Mouse (Mus musculus) heart, embryonic 15.5 days (tissue): ENCODE results near the gene Mettl26. TPM values are rescaled to one million over a fixed set of nuclear protein-coding genes. Genes with fewer than 3 reads are reported as not detected.
A peak's percentile ranks its signal among the peaks of the same experiment; 100 is the strongest.

Experiments
- ATAC-seq: fragments of 200-750 bp; cut with Nextera tagmentation; replicated peaks from 2 replicates; pipeline ENCODE4 v1.8.0; 2017; ENCODE audit warnings: low read depth, moderate TSS enrichment; ENCODE audit not compliant: insufficient number of reproducible peaks, insufficient read depth, low FRiP score
- H3K27ac ChIP-seq: fragments of 300-500 bp; sonication (generic); 2 replicates; pipeline ENCODE4 v1.5.1; 2015; ENCODE audit warnings: mild to moderate bottlenecking, inconsistent platforms
- H3K27me3 ChIP-seq: fragments of 300-500 bp; sonication (generic); 2 replicates; pipeline ENCODE4 v1.6.1; 2015; ENCODE audit warnings: inconsistent platforms
- H3K36me3 ChIP-seq: fragments of 300-500 bp; sonication (generic); 2 replicates; pipeline ENCODE4 v1.6.1; 2015; ENCODE audit warnings: mild to moderate bottlenecking, inconsistent platforms
- H3K4me1 ChIP-seq: fragments of 300-500 bp; sonication (generic); replicated peaks from 2 replicates; pipeline ENCODE4 v1.6.1; 2015; ENCODE audit warnings: inconsistent platforms
- H3K4me2 ChIP-seq: fragments of 300-500 bp; sonication (generic); 2 replicates; pipeline ENCODE4 v1.6.1; 2015; ENCODE audit warnings: inconsistent platforms, mild to moderate bottlenecking, moderate library complexity
- H3K4me3 ChIP-seq: fragments of 300-500 bp; sonication (generic); 2 replicates; pipeline ENCODE4 v1.5.1; 2015; ENCODE audit warnings: mild to moderate bottlenecking, inconsistent platforms
- H3K9ac ChIP-seq: fragments of 300-500 bp; sonication (generic); 2 replicates; pipeline ENCODE4 v1.6.1; 2015; ENCODE audit warnings: mild to moderate bottlenecking, inconsistent platforms
- H3K9me3 ChIP-seq: fragments of 300-500 bp; sonication (generic); replicated peaks from 2 replicates; pipeline ENCODE4 v1.6.1; 2016; ENCODE audit warnings: inconsistent platforms
- WGBS: fragments of 180-500 bp; shearing (Covaris S2); methylation state at CpG from one replicate; pipeline ENCODE4 v1.1.7; 2015; ENCODE audit warnings: mixed read lengths; 5-methylcytosine and 5-hydroxymethylcytosine counted together
- polyA plus RNA-seq: library from polyadenylated mRNA; unstranded; fragments of >200 nt; fragmentation: Nextera tagmentation; extraction: Ambion mirVana; gene quantifications from 2 replicates; pipeline ENCODE4 v1.2.1, GENCODE M21; 2015

The Mettl26 gene
- polyA plus RNA-seq, 1 experiment from 2014 or later = 29.3 TPM

- WGBS = 84% methylated on average over 3 of the region's 3 CpGs
- Histone ChIP-seq H3K4me3 (no peak overlapping the region), H3K27ac (no peak overlapping the region), H3K9ac (no peak overlapping the region), H3K4me2 (no peak overlapping the region), H3K9me3 (no peaks in the 10 kb centered on the region), H3K36me3 (no peaks in the 10 kb centered on the region), H3K27me3 (no peaks in the 10 kb centered on the region), H3K4me1 (peaks cover 34% of the 10 kb centered on the region)
- no peak for ATAC-seq
Observed at GRCm38 (mm10) chr17:25872676-25873075, 2.2 kb upstream of the Mettl26 start.

GRCm38 (mm10) chr17:25873405-25874147, 1.3 kb upstream of the Mettl26 start:
- no peaks in the 10 kb centered on the region for H3K9me3 ChIP-seq
- no peak overlapping the region for H3K9ac ChIP-seq
- H3K27ac ChIP-seq = peak overlapping the region; percentile 96; the same call in 1 of the 2 replicates
- no peak for ATAC-seq
- H3K4me2 ChIP-seq = peak overlapping the region; percentile 92
- no peaks in the 10 kb centered on the region for H3K27me3 ChIP-seq
- H3K4me3 ChIP-seq = peak overlapping the region; percentile 94
- H3K4me1 ChIP-seq = peaks cover 29% of the 10 kb centered on the region
- H3K36me3 ChIP-seq = no peaks in the 10 kb centered on the region
- WGBS = 74% methylated on average over 11 of the region's 11 CpGs

- Histone ChIP-seq H3K4me1 (peaks cover 26% of the 10 kb centered on the region), H3K27me3 (no peaks in the 10 kb centered on the region), H3K4me2 (peak overlapping the region; percentile 92), H3K36me3 (no peaks in the 10 kb centered on the region), H3K9ac (peak overlapping the region; percentile 54), H3K27ac (peak overlapping the region; percentile 96), H3K4me3 (peak overlapping the region; percentile 94), H3K9me3 (no peaks in the 10 kb centered on the region)
- WGBS = 10% methylated on average over 14 of the region's 14 CpGs
- no peak for ATAC-seq
Observed at GRCm38 (mm10) chr17:25874148-25874720, 640 bp upstream of the Mettl26 start.

- Histone ChIP-seq H3K36me3 (no peaks in the 10 kb centered on the region), H3K9me3 (no peaks in the 10 kb centered on the region), H3K4me1 (peaks cover 26% of the 10 kb centered on the region), H3K9ac (peak overlapping the region; percentile 81), H3K4me2 (peak overlapping the region; percentile 92), H3K27ac (peak overlapping the region; percentile 96), H3K4me3 (peak overlapping the region; percentile 94), H3K27me3 (no peaks in the 10 kb centered on the region)
- ATAC-seq = peak; percentile 89
- WGBS = 2% methylated on average over 59 of the region's 59 CpGs
Observed at GRCm38 (mm10) chr17:25875171-25876136, 580 bp downstream of the Mettl26 start.

DNA sequence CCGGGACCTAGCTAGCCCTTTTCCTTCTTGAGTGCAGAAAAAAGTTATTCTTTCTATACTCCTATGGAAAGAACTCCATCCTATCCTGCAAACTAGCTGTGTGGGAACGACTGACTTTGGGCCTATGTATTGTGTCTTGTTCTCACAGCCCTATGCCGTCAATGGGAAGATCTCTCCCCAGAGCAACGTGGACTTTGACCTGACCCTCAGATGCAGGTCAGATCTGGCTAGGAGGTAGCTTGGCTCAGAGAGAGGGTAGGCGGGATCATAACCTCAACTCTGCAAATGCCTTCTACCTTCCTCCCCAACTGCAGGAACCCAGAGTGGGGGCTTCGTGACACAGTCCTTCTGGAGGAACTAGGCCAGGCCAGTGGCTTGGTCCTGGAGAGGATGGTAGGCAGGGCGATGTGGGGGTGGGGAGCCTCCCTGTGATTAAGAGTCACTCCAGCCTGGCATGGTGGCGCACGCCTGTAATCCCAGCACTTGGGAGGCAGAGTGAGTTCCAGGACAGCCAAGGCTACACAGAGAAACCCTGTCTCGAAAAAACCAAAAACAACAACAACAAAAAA, 1.6 kb downstream of the Mettl26 start:
- Histone ChIP-seq H3K36me3 (no peaks in the 10 kb centered on the region), H3K27me3 (no peaks in the 10 kb centered on the region), H3K4me2 (peak overlapping the region; percentile 92), H3K4me3 (peak overlapping the region; percentile 94), H3K27ac (no peak overlapping the region), H3K9me3 (no peaks in the 10 kb centered on the region), H3K4me1 (peaks cover 26% of the 10 kb centered on the region), H3K9ac (peak overlapping the region; percentile 81; the same call in 1 of the 2 replicates)
- WGBS = 76% methylated on average over 10 of the region's 10 CpGs
- ATAC-seq = no peak

- no peak overlapping the region for H3K4me2 ChIP-seq
- ATAC-seq = no peak
- H3K9me3 ChIP-seq = no peaks in the 10 kb centered on the region
- 79% methylated on average over 3 of the region's 3 CpGs for whole genome bisulfite sequencing
- no peaks in the 10 kb centered on the region for H3K36me3 ChIP-seq
- H3K4me3 ChIP-seq = 0 out of 2 replicates have a peak overlapping the region, but pooled peaks have one; percentile 94
- H3K9ac ChIP-seq = no peak overlapping the region
- peaks cover 26% of the 10 kb centered on the region for H3K4me1 ChIP-seq
- no peaks in the 10 kb centered on the region for H3K27me3 ChIP-seq
- H3K27ac ChIP-seq = no peak overlapping the region
Observed at GRCm38 (mm10) chr17:25877025-25877424, 2.2 kb downstream of the Mettl26 start.

GRCm38 (mm10) chr17:25877741-25878610, 3.1 kb downstream of the Mettl26 start:
- no peaks in the 10 kb centered on the region for H3K27me3 ChIP-seq
- H3K9ac ChIP-seq = no peak overlapping the region
- H3K4me2 ChIP-seq = no peak overlapping the region
- no peak for ATAC-seq
- H3K36me3 ChIP-seq = peaks cover 9% of the 10 kb centered on the region; the same call in 1 of the 2 replicates
- no peak overlapping the region for H3K4me3 ChIP-seq
- peaks cover 26% of the 10 kb centered on the region for H3K4me1 ChIP-seq
- no peaks in the 10 kb centered on the region for H3K9me3 ChIP-seq
- H3K27ac ChIP-seq = no peak overlapping the region
- 90% methylated on average over 32 of the region's 32 CpGs for WGBS

DNA sequence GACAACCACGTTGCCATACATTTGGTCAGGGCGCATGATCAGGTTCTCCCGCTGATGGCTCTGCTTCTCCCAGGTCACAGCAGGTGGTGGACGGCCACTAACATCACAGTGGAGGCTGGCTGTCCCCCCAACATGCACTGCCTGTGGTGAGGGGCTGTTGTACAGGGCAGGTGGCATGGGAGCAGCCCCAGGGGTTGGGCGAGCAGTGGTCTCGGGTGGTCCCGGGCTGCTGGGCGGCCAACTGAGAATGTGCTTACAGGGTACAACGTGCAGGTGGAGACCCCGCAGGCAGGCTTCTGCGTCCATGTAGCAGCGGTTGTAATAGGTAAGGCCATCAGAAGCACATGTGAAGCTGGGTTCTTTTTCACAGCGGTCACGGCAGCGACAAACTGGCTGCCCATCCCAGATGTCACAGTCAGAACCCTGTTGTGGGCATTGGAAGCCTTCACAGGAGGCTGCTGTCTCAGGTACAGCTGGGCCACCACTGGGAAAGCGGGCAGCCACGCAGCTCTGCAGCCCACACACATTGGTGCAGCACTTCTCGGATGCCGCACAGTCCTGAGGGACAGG, 3.8 kb downstream of the Mettl26 start:
- no peak overlapping the region for H3K9ac ChIP-seq
- H3K27me3 ChIP-seq = no peaks in the 10 kb centered on the region
- no peak for ATAC-seq
- H3K4me3 ChIP-seq = no peak overlapping the region
- H3K4me2 ChIP-seq = no peak overlapping the region
- peaks cover 15% of the 10 kb centered on the region for H3K36me3 ChIP-seq
- no peak overlapping the region for H3K27ac ChIP-seq
- H3K4me1 ChIP-seq = peaks cover 26% of the 10 kb centered on the region
- H3K9me3 ChIP-seq = no peaks in the 10 kb centered on the region
- 92% methylated on average over 19 of the region's 19 CpGs for WGBS

DNA sequence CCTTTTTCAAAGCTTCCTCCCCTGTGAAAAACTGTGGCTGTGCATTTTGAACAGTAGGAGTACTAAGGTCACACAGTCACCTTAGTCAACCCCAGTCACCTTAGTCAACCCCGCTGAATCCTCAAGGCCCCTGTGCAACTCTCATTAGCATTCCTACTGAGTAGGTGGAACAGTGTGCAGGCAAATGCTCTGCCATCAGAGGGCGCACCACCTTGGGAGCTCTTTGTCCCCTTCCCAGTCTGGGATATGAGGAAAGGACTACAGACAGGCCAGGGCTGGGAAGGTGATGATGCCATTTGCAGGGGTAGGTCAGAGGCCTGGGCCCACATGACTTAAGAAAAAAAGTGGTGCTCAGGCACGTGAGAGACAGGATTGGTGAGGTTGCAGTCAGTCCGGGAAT, 4.4 kb downstream of the Mettl26 start:
- Histone ChIP-seq H3K4me1 (peaks cover 20% of the 10 kb centered on the region), H3K27ac (no peak overlapping the region), H3K27me3 (no peaks in the 10 kb centered on the region), H3K9ac (no peak overlapping the region), H3K36me3 (peaks cover 20% of the 10 kb centered on the region), H3K4me3 (no peak overlapping the region), H3K4me2 (no peak overlapping the region), H3K9me3 (no peaks in the 10 kb centered on the region)
- 65% methylated on average over 4 of the region's 4 CpGs for WGBS
- no peak for ATAC-seq

GRCm38 (mm10) chr17:25879750-25880149, 4.9 kb downstream of the Mettl26 start:
- no peaks in the 10 kb centered on the region for H3K9me3 ChIP-seq
- H3K4me2 ChIP-seq = no peak overlapping the region
- 84% methylated on average over 8 of the region's 8 CpGs for WGBS
- peaks cover 25% of the 10 kb centered on the region for H3K36me3 ChIP-seq
- H3K27me3 ChIP-seq = no peaks in the 10 kb centered on the region
- no peak overlapping the region for H3K27ac ChIP-seq
- peaks cover 15% of the 10 kb centered on the region for H3K4me1 ChIP-seq
- ATAC-seq = no peak
- H3K9ac ChIP-seq = no peak overlapping the region
- H3K4me3 ChIP-seq = no peak overlapping the region
